Mouse (Mus musculus) right cerebral cortex, postnatal 36 days (tissue): ENCODE results near the gene Myo1a.
"Not testable (repeated sequence)": the region's sequence is repeated elsewhere in the genome, so short reads cannot be mapped to it uniquely, and the experiment has no call there.

Experiments used
- DNase-seq, 2 experiments: peaks; one replicate each; pipeline ENCODE4 v3.0.0; 2022; ENCODE audit warnings: low spot score in 2 of 2, mixed read lengths in 1 of 2

The Myo1a gene

DNA sequence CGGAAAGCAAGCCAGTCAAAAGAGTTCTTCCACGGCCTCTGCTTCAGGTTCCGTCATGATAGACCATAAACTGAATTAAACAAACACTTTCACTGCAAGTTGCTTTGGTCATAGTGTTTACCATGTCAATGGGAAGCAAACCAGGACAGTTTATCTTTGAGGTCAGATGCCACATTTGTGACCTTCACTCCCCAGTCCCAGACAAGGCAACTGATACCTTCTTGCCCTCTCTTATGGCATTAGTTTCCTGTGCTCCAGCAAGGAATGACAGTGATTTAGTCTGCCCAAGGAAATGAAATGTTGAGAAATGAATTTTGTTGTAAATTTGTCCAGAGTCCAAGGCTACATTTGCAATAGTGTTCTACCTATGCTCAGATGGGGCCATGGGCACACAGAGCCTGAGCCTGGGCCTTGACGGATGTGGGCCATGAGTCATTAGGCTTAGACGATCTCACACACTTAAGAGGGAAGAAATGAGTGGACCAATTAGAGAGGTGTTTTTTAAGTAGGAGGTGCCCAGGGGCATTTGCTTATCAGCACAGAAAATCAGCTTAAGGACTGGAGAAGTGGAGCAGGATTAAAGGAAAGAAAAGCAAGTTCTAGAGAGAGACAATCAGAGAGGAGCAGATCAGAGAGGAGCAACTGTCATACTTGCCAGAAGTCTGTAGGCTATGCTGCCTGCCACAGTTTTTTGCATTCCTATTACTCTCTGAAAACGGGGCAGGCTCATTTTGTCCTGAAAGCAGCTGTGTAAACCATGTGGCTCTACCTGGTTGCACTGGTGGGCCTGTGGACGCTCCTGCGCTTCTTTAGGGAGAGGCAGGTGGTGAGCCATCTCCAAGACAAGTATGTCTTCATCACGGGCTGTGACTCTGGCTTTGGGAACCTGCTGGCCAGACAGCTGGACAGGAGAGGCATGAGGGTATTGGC, 54.5 kb downstream of the Myo1a start, which contains the start of the genes Rdh1 and Rdh16f1:
Rdh1 (plus strand) TSS at position 541 of the 930 bp plus-strand sequence.
Rdh16f1 (plus strand) TSS at position 607 of the 930 bp plus-strand sequence.
- DNase-seq = no peak

DNA sequence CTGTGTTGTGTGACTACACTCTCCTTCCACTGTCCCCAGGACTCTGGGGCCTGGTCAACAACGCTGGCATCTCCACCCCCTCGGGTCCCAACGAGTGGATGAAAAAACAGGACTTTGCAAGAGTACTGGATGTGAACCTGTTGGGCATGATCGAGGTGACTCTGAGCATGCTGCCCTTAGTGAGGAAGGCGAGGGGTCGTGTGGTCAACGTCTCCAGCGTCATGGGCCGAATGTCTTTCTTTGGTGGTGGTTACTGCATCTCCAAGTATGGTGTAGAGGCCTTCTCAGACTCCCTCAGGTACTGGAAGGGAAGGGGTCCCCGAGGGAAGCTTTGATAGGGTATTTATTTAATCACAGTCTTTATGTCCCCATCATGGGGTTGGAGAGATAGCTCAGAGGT, 58.0 kb downstream of the Myo1a start:
- DNase-seq = not testable (repeated sequence)

DNA sequence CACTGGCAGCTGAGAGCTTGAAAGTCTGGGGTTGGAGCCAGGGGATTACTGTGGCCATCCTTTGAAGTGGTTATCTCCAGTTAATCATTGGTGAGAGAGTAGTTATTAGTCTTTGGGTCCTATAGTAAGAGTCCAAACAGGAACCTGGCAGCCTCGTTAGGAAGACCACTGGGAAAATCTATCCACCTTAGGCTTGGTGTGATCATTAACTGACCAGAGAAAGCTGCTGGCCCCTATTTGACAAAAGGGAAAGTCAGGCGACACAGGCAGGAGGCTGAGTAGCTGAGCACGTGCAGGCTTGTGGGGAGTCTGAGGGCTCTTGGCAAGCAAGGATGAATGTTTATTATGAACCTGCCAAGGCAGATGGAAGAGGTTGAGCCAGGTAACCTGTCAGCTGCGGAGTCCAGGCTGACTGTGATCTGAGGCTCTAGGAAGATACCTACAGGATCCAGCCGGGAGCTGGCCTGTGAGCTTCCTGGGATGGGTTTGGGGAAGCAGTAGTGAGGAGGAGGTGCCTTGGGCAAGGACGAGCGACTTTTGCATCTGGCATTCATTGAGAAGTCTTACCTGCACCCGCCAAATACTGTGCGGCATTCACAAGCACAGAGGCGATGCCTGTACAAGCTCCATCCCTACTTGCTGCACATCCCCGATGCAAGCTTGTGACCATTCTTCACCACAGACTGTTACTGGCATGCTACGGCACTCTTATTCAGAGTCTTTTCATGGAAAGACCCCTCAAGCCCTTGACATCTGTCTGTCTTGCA, 59.1 kb downstream of the Myo1a start:
- DNase-seq = no peak

DNA sequence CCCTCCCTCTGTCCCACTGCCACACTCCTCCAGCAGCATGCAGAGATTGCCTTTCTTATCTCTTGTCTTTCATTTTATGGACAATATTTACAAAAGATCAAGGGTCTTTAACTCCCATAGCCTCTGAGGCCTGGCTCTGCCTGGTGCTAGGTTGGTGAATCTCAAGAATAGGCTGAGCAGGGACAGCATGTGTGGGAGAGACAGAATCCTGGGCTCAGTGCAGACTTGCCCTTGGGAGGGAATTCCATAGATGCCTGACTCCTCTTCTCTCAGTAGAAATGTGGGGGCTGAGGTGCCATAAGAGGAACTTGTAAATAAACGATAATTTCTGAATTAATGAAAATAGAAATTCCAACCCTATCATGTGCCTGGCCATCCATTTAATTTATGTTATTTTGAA, 61.6 kb downstream of the Myo1a start:
- DNase-seq = no peak
